Mouse (Mus musculus): Measurements from ENCODE around the gene Slc4a10.

GRCm38 (mm10) chr2:62134911-62135310 lies 88.6 kb downstream of the Slc4a10 start:
- TF ChIP-seq CTCF (conservative IDR thresholded peaks at IDR 0.05; ENCODE audit: insufficient read depth, insufficient read length, low read depth, low read length) (no peak), POLR2A (IDR thresholded peaks at IDR 0.05; ENCODE audit: low read depth, low read length) (no peak)

All from kidney, adult 2 months (tissue).